Mouse (Mus musculus): ENCODE data around the gene Pygb. TPM values are rescaled to one million over a fixed set of nuclear protein-coding genes. Genes with fewer than 3 reads are reported as not detected.

The Pygb gene
- polyA plus RNA-seq, 1 experiment = 39.0 TPM

DNA sequence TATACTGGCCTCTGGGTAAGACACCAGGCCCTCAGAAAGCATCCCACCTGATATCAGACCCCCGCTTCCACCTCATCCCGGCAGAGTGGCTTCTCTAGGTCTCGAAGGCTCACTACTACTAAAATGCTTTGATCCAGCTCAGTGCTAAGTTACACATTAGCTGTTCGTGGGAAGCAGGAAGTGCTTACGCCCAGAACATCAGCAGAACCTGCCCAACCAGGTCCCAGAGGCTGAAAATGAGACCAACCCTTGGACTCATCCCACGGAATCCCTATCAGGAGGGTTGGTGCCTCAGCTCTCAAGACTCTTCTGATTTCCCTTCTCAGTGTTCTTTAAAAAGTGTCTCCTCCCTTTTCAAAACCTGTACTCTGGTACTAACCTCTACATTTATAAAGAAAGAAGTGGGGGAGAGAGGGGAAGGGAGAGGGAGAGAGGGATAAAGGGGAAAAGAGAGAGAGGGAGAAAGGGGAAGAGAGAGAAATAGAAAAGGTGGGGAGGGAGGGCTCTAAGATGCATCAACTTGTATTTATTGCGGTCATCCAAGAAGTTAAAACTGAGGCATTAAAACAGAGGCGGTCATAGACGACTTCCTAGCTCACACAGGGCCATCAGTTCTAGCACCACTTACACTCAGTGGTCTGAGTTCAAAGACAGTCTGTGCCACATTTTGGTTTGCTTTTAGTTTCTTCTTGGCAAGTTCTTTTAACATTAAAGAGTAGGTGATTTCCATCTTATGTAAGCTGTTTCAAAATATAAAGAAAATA is 72.4 kb downstream of the Pygb start:
- no peaks in the 10 kb centered on the region for H3K27me3 ChIP-seq (ENCODE audit: control insufficient read depth, insufficient read depth, insufficient read length)
- H3K4me3 ChIP-seq (ENCODE audit: insufficient read depth, poor library complexity, severe bottlenecking) = no peak overlapping the region
- H3ac ChIP-seq (ENCODE audit: control insufficient read depth, insufficient read length, low read depth) = no peak overlapping the region
- H3K79me2 ChIP-seq (ENCODE audit: control insufficient read depth, insufficient read depth) = peaks cover 20% of the 10 kb centered on the region
- no peak for TF ChIP-seq CEBPB (IDR thresholded peaks at IDR 0.05; ENCODE audit: low read depth)
- no peak for TF ChIP-seq FOSL1 (IDR thresholded peaks at IDR 0.05; ENCODE audit: insufficient read depth, low read length, poor library complexity, severe bottlenecking)
- no peak for TF ChIP-seq MYOD1 (IDR thresholded peaks at IDR 0.05; ENCODE audit: control insufficient read depth, insufficient read length, low read depth)
- TF ChIP-seq MAX (IDR thresholded peaks at IDR 0.05) = no peak
- no peaks in the 10 kb centered on the region for H3K36me3 ChIP-seq (ENCODE audit: control insufficient read depth, insufficient read depth)
- H3K79me3 ChIP-seq (ENCODE audit: low read depth) = peaks cover 2% of the 10 kb centered on the region

DNA sequence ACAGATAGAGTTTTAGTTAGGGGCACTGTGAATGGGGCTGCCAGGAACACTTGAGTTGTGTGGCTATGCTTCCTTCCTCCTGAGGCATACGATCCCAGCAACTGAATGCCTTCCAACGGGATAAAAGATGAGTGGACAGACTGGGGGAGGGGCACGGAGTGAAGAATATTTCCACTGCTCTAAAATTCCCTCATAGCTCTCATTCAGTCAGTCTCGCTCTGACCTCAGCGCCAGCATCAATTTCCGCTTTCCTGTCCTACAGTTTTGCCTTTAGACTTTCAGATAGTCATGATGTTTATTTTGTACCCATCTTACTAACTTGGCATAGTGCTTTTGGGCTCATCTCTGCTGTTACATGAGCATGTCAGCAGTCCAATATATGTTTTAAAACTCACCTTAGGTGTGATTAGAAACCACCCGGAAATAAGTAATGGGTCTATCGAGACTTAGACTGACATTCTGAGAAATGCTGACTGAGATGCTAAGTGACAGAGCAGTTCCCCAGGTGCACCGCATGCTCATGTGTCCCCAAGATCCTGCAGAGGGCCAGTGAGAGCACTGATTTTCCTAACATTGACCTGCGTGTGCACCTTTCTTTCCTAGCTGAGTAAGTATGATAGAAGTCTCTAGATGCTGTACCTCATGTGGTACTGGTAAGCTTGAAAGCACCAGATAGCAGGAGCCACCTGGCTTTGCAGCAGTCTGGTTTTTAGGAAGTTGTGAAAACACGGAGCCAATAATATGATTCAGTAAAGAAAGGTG is 73.4 kb downstream of the Pygb start:
- H3K79me2 ChIP-seq (ENCODE audit: control insufficient read depth, insufficient read depth) = peaks cover 23% of the 10 kb centered on the region
- no peak for TF ChIP-seq MYOD1 (IDR thresholded peaks at IDR 0.05; ENCODE audit: control insufficient read depth, insufficient read length, low read depth)
- no peak overlapping the region for H3K4me3 ChIP-seq (ENCODE audit: insufficient read depth, poor library complexity, severe bottlenecking)
- H3K79me3 ChIP-seq (ENCODE audit: low read depth) = peaks cover 2% of the 10 kb centered on the region
- H3ac ChIP-seq (ENCODE audit: control insufficient read depth, insufficient read length, low read depth) = no peak overlapping the region
- no peaks in the 10 kb centered on the region for H3K27me3 ChIP-seq (ENCODE audit: control insufficient read depth, insufficient read depth, insufficient read length)
- no peaks in the 10 kb centered on the region for H3K36me3 ChIP-seq (ENCODE audit: control insufficient read depth, insufficient read depth)

DNA sequence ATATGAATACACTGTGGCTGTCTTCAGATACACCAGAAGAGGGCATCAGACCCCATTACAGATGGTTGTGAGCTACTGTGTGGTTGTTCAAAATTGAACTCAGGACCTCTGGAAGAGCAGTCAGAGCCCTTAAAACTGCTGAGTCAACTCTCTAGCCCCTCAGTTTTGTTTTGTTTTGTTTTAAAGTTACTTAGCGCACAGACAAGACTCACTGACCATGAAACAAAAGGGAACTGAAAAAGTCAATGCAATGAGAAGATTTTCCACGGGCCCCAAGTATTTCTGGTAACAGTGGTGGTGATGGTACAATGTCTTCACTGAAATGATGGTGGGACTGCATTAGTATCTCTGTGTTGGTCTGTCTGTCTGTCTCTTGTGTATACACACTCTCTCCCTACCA is 74.6 kb downstream of the Pygb start:
- Histone ChIP-seq H3ac (ENCODE audit: control insufficient read depth, insufficient read length, low read depth) (no peak overlapping the region), H3K27me3 (ENCODE audit: control insufficient read depth, insufficient read depth, insufficient read length) (no peaks in the 10 kb centered on the region), H3K36me3 (ENCODE audit: control insufficient read depth, insufficient read depth) (no peaks in the 10 kb centered on the region), H3K79me2 (ENCODE audit: control insufficient read depth, insufficient read depth) (peaks cover 23% of the 10 kb centered on the region), H3K4me3 (ENCODE audit: insufficient read depth, poor library complexity, severe bottlenecking) (no peak overlapping the region), H3K79me3 (ENCODE audit: low read depth) (peaks cover 2% of the 10 kb centered on the region)
- no peak for TF ChIP-seq MYOD1 (IDR thresholded peaks at IDR 0.05; ENCODE audit: control insufficient read depth, insufficient read length, low read depth)
- no peak for TF ChIP-seq FOSL1 (IDR thresholded peaks at IDR 0.05; ENCODE audit: insufficient read depth, low read length, poor library complexity, severe bottlenecking)
- no peak for TF ChIP-seq MYOG (IDR thresholded peaks at IDR 0.05; ENCODE audit: control insufficient read depth, extremely low read depth, insufficient read length)
- TF ChIP-seq CEBPB (IDR thresholded peaks at IDR 0.05; ENCODE audit: low read depth) = no peak
- no peak for TF ChIP-seq MAX (IDR thresholded peaks at IDR 0.05)
- no peak for TF ChIP-seq CTCF (IDR thresholded peaks at IDR 0.05; ENCODE audit: control insufficient read depth, insufficient read depth, insufficient read length)
- no peak for TF ChIP-seq USF1 (IDR thresholded peaks at IDR 0.05; ENCODE audit: low read depth)

DNA sequence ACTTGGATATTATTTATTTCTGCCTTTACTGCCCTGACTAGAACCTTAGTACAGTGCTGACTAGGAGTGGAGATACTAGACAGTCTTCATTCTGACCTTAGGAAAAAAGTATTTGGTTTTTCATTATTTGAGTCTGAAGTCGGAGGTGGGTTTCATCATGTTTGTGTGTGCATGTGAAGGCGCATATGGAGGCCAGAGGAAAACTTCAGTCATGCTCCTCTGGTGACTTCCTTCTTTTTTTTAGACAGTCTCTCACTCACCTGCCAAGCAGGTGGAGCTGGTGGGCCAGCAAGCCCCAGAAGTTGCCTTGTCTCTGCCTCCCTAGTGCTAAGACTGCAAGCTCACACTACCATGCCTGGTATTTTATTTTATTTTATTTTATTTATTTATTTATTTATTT is 80.5 kb downstream of the Pygb start:
- H3K79me3 ChIP-seq (ENCODE audit: low read depth) = peaks cover 1% of the 10 kb centered on the region
- H3K36me3 ChIP-seq (ENCODE audit: control insufficient read depth, insufficient read depth) = no peaks in the 10 kb centered on the region
- TF ChIP-seq CEBPB (IDR thresholded peaks at IDR 0.05; ENCODE audit: low read depth) = no peak
- no peak for TF ChIP-seq MAX (IDR thresholded peaks at IDR 0.05)
- TF ChIP-seq MYOG (IDR thresholded peaks at IDR 0.05; ENCODE audit: control insufficient read depth, extremely low read depth, insufficient read length) = no peak
- no peak for TF ChIP-seq FOSL1 (IDR thresholded peaks at IDR 0.05; ENCODE audit: insufficient read depth, low read length, poor library complexity, severe bottlenecking)
- TF ChIP-seq MYOD1 (IDR thresholded peaks at IDR 0.05; ENCODE audit: control insufficient read depth, insufficient read length, low read depth) = no peak
- TF ChIP-seq USF1 (IDR thresholded peaks at IDR 0.05; ENCODE audit: low read depth) = no peak
- no peak for TF ChIP-seq CTCF (IDR thresholded peaks at IDR 0.05; ENCODE audit: control insufficient read depth, insufficient read depth, insufficient read length)
- no peak overlapping the region for H3ac ChIP-seq (ENCODE audit: control insufficient read depth, insufficient read length, low read depth)
- H3K79me2 ChIP-seq (ENCODE audit: control insufficient read depth, insufficient read depth) = peaks cover 17% of the 10 kb centered on the region
- no peaks in the 10 kb centered on the region for H3K27me3 ChIP-seq (ENCODE audit: control insufficient read depth, insufficient read depth, insufficient read length)
- H3K4me3 ChIP-seq (ENCODE audit: insufficient read depth, poor library complexity, severe bottlenecking) = no peak overlapping the region

DNA sequence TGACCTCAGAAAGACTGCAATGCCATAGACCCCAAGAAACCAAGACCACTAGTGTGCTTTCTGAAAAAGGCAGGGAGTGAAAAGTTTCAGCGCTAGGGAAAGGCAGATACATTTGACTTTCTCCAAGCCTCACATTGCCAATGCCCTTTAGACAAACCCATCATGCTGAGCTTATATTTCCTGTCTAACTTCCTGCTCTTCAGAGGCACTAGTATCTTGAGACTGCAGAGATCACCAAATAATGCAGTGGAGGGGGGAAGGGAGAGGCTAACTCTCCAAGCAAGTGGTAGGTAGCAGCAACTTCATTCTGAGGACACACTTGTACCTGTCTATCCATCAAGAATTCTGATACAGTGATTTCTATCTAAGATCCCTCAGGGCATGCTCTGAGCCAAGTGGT is 82.9 kb downstream of the Pygb start:
- no peak overlapping the region for H3K4me3 ChIP-seq (ENCODE audit: insufficient read depth, poor library complexity, severe bottlenecking)
- H3K79me2 ChIP-seq (ENCODE audit: control insufficient read depth, insufficient read depth) = peaks cover 8% of the 10 kb centered on the region
- H3ac ChIP-seq (ENCODE audit: control insufficient read depth, insufficient read length, low read depth) = no peak overlapping the region
- no peaks in the 10 kb centered on the region for H3K36me3 ChIP-seq (ENCODE audit: control insufficient read depth, insufficient read depth)
- no peak for TF ChIP-seq MYOG (IDR thresholded peaks at IDR 0.05; ENCODE audit: control insufficient read depth, extremely low read depth, insufficient read length)
- no peak for TF ChIP-seq USF1 (IDR thresholded peaks at IDR 0.05; ENCODE audit: low read depth)
- no peak for TF ChIP-seq CTCF (IDR thresholded peaks at IDR 0.05; ENCODE audit: control insufficient read depth, insufficient read depth, insufficient read length)
- no peak for TF ChIP-seq MAX (IDR thresholded peaks at IDR 0.05)
- TF ChIP-seq CEBPB (IDR thresholded peaks at IDR 0.05; ENCODE audit: low read depth) = no peak
- no peak for TF ChIP-seq FOSL1 (IDR thresholded peaks at IDR 0.05; ENCODE audit: insufficient read depth, low read length, poor library complexity, severe bottlenecking)
- no peak for TF ChIP-seq MYOD1 (IDR thresholded peaks at IDR 0.05; ENCODE audit: control insufficient read depth, insufficient read length, low read depth)
- no peaks in the 10 kb centered on the region for H3K27me3 ChIP-seq (ENCODE audit: control insufficient read depth, insufficient read depth, insufficient read length)
- H3K79me3 ChIP-seq (ENCODE audit: low read depth) = peaks cover 3% of the 10 kb centered on the region
